Mouse (Mus musculus): ENCODE measurements around the gene Tmem135. TPM values are rescaled to one million over a fixed set of nuclear protein-coding genes. Genes with fewer than 3 reads are reported as not detected.
A peak's percentile ranks its signal among the peaks of the same experiment; 100 is the strongest.

The Tmem135 gene
- polyA plus RNA-seq (2014; fragmentation: Nextera tagmentation; extraction: Ambion mirVana): 14.6 and 15.2 TPM in 2 replicates

DNA sequence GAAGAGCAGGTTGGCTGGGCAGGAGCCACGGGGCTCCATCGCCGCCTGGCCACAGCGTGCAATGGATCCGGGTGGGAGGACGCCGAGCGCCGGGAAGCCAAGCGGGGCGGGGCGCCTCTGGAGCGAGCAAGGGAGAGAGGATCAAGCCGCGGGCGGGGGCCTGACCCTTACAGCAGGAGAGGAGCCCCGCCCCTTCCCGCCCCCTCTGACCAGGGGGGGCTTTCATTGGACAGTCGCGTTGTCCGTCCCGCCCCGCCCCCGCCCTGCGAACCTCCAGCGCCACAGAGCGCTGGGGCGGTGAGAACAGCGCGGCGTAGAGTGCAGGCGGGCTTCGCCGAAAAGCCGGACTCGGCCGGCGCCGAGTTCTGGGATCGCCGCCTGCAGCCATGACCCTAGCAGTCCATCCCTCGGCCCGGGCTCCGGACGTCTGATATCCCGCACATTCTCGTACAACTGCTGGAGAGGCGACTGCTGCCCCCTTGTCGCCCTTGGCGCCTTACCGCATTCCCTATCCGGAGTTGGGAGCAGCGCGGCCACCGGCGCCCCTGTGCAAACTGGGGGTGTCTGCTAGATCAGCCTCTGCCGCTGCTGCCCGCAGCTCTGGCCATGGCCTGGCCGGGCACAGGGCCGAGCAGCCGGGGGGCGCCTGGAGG lies at the start of gene Tmem135, which contains the start of gene Fzd4:
Gene Tmem135 (minus strand): TSS at position 142 of the 653 bp plus-strand sequence.
Gene Fzd4 (plus strand): TSS at position 275 of the 653 bp plus-strand sequence.
- peak within 1 kb of the TSS; percentile 80 for H3K27ac ChIP-seq (ENCODE audit: low read depth, low read length)
- H3K4me2 ChIP-seq (replicated peaks; ENCODE audit: low read depth, low read length): peak within 1 kb of the TSS; percentile 100
- WGBS: under 1% methylated on average over 47 of the region's 62 CpGs
- ATAC-seq (ENCODE audit: low FRiP score) (peak; percentile 97), DNase-seq (ENCODE audit: low spot score) (peak; percentile 98)
- peak within 1 kb of the TSS; percentile 77 for H3K9ac ChIP-seq (ENCODE audit: low read depth, low read length)
- no peaks in the 10 kb centered on the region for H3K9me3 ChIP-seq (ENCODE audit: control insufficient read depth, low read length)
- peak within 1 kb of the TSS; percentile 71 for H3K4me3 ChIP-seq (ENCODE audit: low read depth, low read length)
- H3K27me3 ChIP-seq (ENCODE audit: control insufficient read depth, insufficient read depth, low read length): peaks cover 5% of the 10 kb centered on the region
- no peaks in the 10 kb centered on the region for H3K36me3 ChIP-seq (ENCODE audit: control insufficient read depth, insufficient read depth, low read length)
- H3K4me1 ChIP-seq (replicated peaks; ENCODE audit: control insufficient read depth, insufficient read depth, low read length): peaks cover 3% of the 10 kb centered on the region; the same call in 1 of the 2 replicates

- WGBS: 88% methylated on average over 2 of the region's 2 CpGs
- DNase-seq (ENCODE audit: low spot score) (no peak), ATAC-seq (ENCODE audit: low FRiP score) (no peak)
- H3K27me3 ChIP-seq (ENCODE audit: control insufficient read depth, insufficient read depth, low read length): no peaks in the 10 kb centered on the region
- H3K27ac ChIP-seq (ENCODE audit: low read depth, low read length): no peak overlapping the region
- H3K4me1 ChIP-seq (replicated peaks; ENCODE audit: control insufficient read depth, insufficient read depth, low read length): no peaks in the 10 kb centered on the region
- H3K4me3 ChIP-seq (ENCODE audit: low read depth, low read length): no peak overlapping the region
- H3K9me3 ChIP-seq (ENCODE audit: control insufficient read depth, low read length): no peaks in the 10 kb centered on the region
- H3K9ac ChIP-seq (ENCODE audit: low read depth, low read length): no peak overlapping the region
- no peak overlapping the region for H3K4me2 ChIP-seq (replicated peaks; ENCODE audit: low read depth, low read length)
- H3K36me3 ChIP-seq (ENCODE audit: control insufficient read depth, insufficient read depth, low read length): no peaks in the 10 kb centered on the region
Observed at GRCm38 (mm10) chr7:89450312-89450711, 46.3 kb upstream of the Tmem135 start.

- no peaks in the 10 kb centered on the region for H3K36me3 ChIP-seq (ENCODE audit: control insufficient read depth, insufficient read depth, low read length)
- no peak overlapping the region for H3K27ac ChIP-seq (ENCODE audit: low read depth, low read length)
- ATAC-seq (ENCODE audit: low FRiP score) (no peak), DNase-seq (ENCODE audit: low spot score) (no peak)
- no peaks in the 10 kb centered on the region for H3K4me1 ChIP-seq (replicated peaks; ENCODE audit: control insufficient read depth, insufficient read depth, low read length)
- H3K4me2 ChIP-seq (replicated peaks; ENCODE audit: low read depth, low read length): no peak overlapping the region
- H3K9ac ChIP-seq (ENCODE audit: low read depth, low read length): no peak overlapping the region
- no peak overlapping the region for H3K4me3 ChIP-seq (ENCODE audit: low read depth, low read length)
- 92% methylated on average over 4 of the region's 4 CpGs for WGBS
- H3K9me3 ChIP-seq (ENCODE audit: control insufficient read depth, low read length): no peaks in the 10 kb centered on the region
- no peaks in the 10 kb centered on the region for H3K27me3 ChIP-seq (ENCODE audit: control insufficient read depth, insufficient read depth, low read length)
Observed at GRCm38 (mm10) chr7:89445137-89445536, 41.1 kb upstream of the Tmem135 start.

DNA sequence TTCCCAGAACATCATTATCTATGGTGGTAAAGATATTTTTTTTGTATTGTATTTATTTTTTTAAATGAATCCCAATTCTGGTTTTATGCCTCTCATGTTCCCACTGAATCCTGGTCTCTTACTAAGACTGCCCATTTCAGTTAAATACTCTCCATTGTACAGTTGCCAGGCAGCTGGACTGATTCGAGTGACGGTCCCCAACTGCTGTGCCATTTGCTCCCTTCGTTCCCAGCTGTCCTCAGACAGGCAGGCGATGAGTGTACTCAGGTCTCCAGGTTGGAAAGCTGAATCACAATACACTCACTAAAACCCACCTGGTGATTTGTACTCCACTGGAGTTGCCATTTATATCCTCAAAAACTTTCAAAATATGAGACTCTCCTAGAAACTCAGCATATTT lies 38.2 kb upstream of the Tmem135 start:
- no peak overlapping the region for H3K9ac ChIP-seq (ENCODE audit: low read depth, low read length)
- no peak overlapping the region for H3K4me3 ChIP-seq (ENCODE audit: low read depth, low read length)
- H3K27me3 ChIP-seq (ENCODE audit: control insufficient read depth, insufficient read depth, low read length): no peaks in the 10 kb centered on the region
- H3K36me3 ChIP-seq (ENCODE audit: control insufficient read depth, insufficient read depth, low read length): no peaks in the 10 kb centered on the region
- H3K4me2 ChIP-seq (replicated peaks; ENCODE audit: low read depth, low read length): no peak overlapping the region
- H3K27ac ChIP-seq (ENCODE audit: low read depth, low read length): no peak overlapping the region
- ATAC-seq (ENCODE audit: low FRiP score): no peak
- WGBS: 69% methylated on average over 4 of the region's 4 CpGs
- no peaks in the 10 kb centered on the region for H3K9me3 ChIP-seq (ENCODE audit: control insufficient read depth, low read length)
- H3K4me1 ChIP-seq (replicated peaks; ENCODE audit: control insufficient read depth, insufficient read depth, low read length): no peaks in the 10 kb centered on the region
- no peak for DNase-seq (ENCODE audit: low spot score)

DNA sequence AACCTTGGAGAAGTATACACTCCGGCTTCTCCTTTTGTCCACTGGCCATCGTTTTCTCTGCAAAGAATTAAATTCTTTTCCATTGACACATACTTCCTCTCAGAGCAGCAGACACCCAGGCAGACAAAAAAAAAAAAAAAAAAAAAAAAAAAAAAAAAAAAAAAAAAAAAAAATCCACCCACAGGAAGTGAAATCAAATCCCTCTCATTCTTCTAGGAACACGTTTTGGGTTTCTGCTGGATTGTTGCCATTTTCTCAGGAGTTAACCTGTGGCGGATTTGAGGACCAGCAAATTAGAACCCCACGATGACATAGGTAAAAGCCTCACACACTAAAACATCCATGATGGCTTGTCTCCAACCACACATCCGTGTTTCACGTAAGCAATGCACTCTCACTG lies 37.3 kb upstream of the Tmem135 start:
- H3K4me1 ChIP-seq (replicated peaks; ENCODE audit: control insufficient read depth, insufficient read depth, low read length): no peaks in the 10 kb centered on the region
- no peaks in the 10 kb centered on the region for H3K27me3 ChIP-seq (ENCODE audit: control insufficient read depth, insufficient read depth, low read length)
- H3K27ac ChIP-seq (ENCODE audit: low read depth, low read length): no peak overlapping the region
- no peaks in the 10 kb centered on the region for H3K36me3 ChIP-seq (ENCODE audit: control insufficient read depth, insufficient read depth, low read length)
- no peak overlapping the region for H3K9ac ChIP-seq (ENCODE audit: low read depth, low read length)
- DNase-seq (ENCODE audit: low spot score) (no peak), ATAC-seq (ENCODE audit: low FRiP score) (no peak)
- no peaks in the 10 kb centered on the region for H3K9me3 ChIP-seq (ENCODE audit: control insufficient read depth, low read length)
- WGBS: 77% methylated on average over 7 of the region's 7 CpGs
- H3K4me3 ChIP-seq (ENCODE audit: low read depth, low read length): no peak overlapping the region
- H3K4me2 ChIP-seq (replicated peaks; ENCODE audit: low read depth, low read length): no peak overlapping the region

GRCm38 (mm10) chr7:89437589-89437988 lies 33.6 kb upstream of the Tmem135 start:
- 32% methylated on average over 4 of the region's 4 CpGs for WGBS
- DNase-seq (ENCODE audit: low spot score) (peak; percentile 52), ATAC-seq (ENCODE audit: low FRiP score) (no peak)
- Histone ChIP-seq H3K36me3 (ENCODE audit: control insufficient read depth, insufficient read depth, low read length) (no peaks in the 10 kb centered on the region), H3K27me3 (ENCODE audit: control insufficient read depth, insufficient read depth, low read length) (no peaks in the 10 kb centered on the region), H3K4me2 (replicated peaks; ENCODE audit: low read depth, low read length) (no peak overlapping the region), H3K9me3 (ENCODE audit: control insufficient read depth, low read length) (no peaks in the 10 kb centered on the region), H3K4me3 (ENCODE audit: low read depth, low read length) (no peak overlapping the region), H3K27ac (ENCODE audit: low read depth, low read length) (no peak overlapping the region), H3K4me1 (replicated peaks; ENCODE audit: control insufficient read depth, insufficient read depth, low read length) (no peaks in the 10 kb centered on the region), H3K9ac (ENCODE audit: low read depth, low read length) (no peak overlapping the region)

- H3K27me3 ChIP-seq (ENCODE audit: control insufficient read depth, insufficient read depth, low read length): no peaks in the 10 kb centered on the region
- no peak overlapping the region for H3K4me2 ChIP-seq (replicated peaks; ENCODE audit: low read depth, low read length)
- H3K36me3 ChIP-seq (ENCODE audit: control insufficient read depth, insufficient read depth, low read length): no peaks in the 10 kb centered on the region
- H3K9ac ChIP-seq (ENCODE audit: low read depth, low read length): no peak overlapping the region
- H3K4me1 ChIP-seq (replicated peaks; ENCODE audit: control insufficient read depth, insufficient read depth, low read length): no peaks in the 10 kb centered on the region
- no peak overlapping the region for H3K27ac ChIP-seq (ENCODE audit: low read depth, low read length)
- no peak overlapping the region for H3K4me3 ChIP-seq (ENCODE audit: low read depth, low read length)
- 90% methylated on average over 5 of the region's 5 CpGs for WGBS
- ATAC-seq (ENCODE audit: low FRiP score) (no peak), DNase-seq (ENCODE audit: low spot score) (no peak)
- H3K9me3 ChIP-seq (ENCODE audit: control insufficient read depth, low read length): no peaks in the 10 kb centered on the region
Observed at GRCm38 (mm10) chr7:89436404-89436803, 32.4 kb upstream of the Tmem135 start.

GRCm38 (mm10) chr7:89433893-89434616 lies 30.0 kb upstream of the Tmem135 start:
- no peak for ATAC-seq (ENCODE audit: low FRiP score)
- Histone ChIP-seq H3K4me2 (replicated peaks; ENCODE audit: low read depth, low read length) (no peak overlapping the region), H3K9ac (ENCODE audit: low read depth, low read length) (no peak overlapping the region), H3K9me3 (ENCODE audit: control insufficient read depth, low read length) (no peaks in the 10 kb centered on the region), H3K4me3 (ENCODE audit: low read depth, low read length) (no peak overlapping the region), H3K27ac (ENCODE audit: low read depth, low read length) (no peak overlapping the region), H3K4me1 (replicated peaks; ENCODE audit: control insufficient read depth, insufficient read depth, low read length) (no peaks in the 10 kb centered on the region), H3K36me3 (ENCODE audit: control insufficient read depth, insufficient read depth, low read length) (no peaks in the 10 kb centered on the region), H3K27me3 (ENCODE audit: control insufficient read depth, insufficient read depth, low read length) (no peaks in the 10 kb centered on the region)
- WGBS: 51% methylated on average over 8 of the region's 8 CpGs
- DNase-seq (ENCODE audit: low spot score): no peak
